Mouse (Mus musculus) spleen, adult 2 months (tissue): ENCODE results near the gene Psmd11. TPM values are rescaled to one million over a fixed set of nuclear protein-coding genes. Genes with fewer than 3 reads are reported as not detected.

Source experiments
- DNase-seq, 2 experiments: peaks; one replicate each; pipeline versions ENCODE4 v3.0.0 to v3.0.0-alpha.2; 2012 to 2021; ENCODE audit warnings: low spot score in 2 of 2, low read depth in 1 of 2
- H3K27ac ChIP-seq: fragments of 200-500 bp; 2 replicates; pipeline ENCODE4 v1.5.1; 2012; ENCODE audit warnings: low read length, inconsistent platforms; ENCODE audit not compliant: insufficient read depth
- H3K27me3 ChIP-seq: fragments of 200-500 bp; 2 replicates; pipeline ENCODE4 v1.6.1; 2012; ENCODE audit warnings: mild to moderate bottlenecking, moderate library complexity, low read length, inconsistent platforms; ENCODE audit not compliant: control insufficient read depth, insufficient read depth
- H3K36me3 ChIP-seq: fragments of 200-500 bp; 2 replicates; pipeline ENCODE4 v1.6.1; 2012; ENCODE audit warnings: mild to moderate bottlenecking, low read length, inconsistent platforms; ENCODE audit not compliant: control insufficient read depth, insufficient read depth
- H3K4me1 ChIP-seq: fragments of 200-500 bp; 2 replicates; pipeline ENCODE4 v1.6.1; 2011; ENCODE audit warnings: inconsistent platforms; ENCODE audit not compliant: control insufficient read depth, insufficient read depth, insufficient read length
- H3K4me3 ChIP-seq: fragments of 200-500 bp; 2 replicates; pipeline ENCODE4 v1.5.1; 2011; ENCODE audit warnings: mild to moderate bottlenecking, inconsistent platforms; ENCODE audit not compliant: insufficient read depth, insufficient read length; ENCODE audit errors: extremely low read depth
- CTCF ChIP-seq: fragments of 200-500 bp; IDR thresholded peaks from 2 replicates; pipeline ENCODE4 v1.5.1; 2011; ENCODE audit warnings: mild to moderate bottlenecking, inconsistent platforms; ENCODE audit not compliant: insufficient read depth, insufficient read length, insufficient replicate concordance; ENCODE audit errors: extremely low read depth
- POLR2A ChIP-seq: fragments of 200-500 bp; IDR thresholded peaks from 2 replicates; pipeline ENCODE4 v1.6.1; 2011; ENCODE audit warnings: low read depth, low read length, inconsistent platforms
- WGBS: fragments of 180-500 bp; shearing (Covaris S2); methylation state at CpG from one replicate; pipeline ENCODE4 v1.1.7; 2018; 5-methylcytosine and 5-hydroxymethylcytosine counted together
- polyA plus RNA-seq: library from polyadenylated mRNA; depleted of rRNA; stranded (reverse); fragments of >200 nt; gene quantifications from 2 replicates; pipeline ENCODE4 v1.2.3, GENCODE M21; 2012

Gene Psmd11
- polyA plus RNA-seq, 1 experiment: 21.3 TPM

DNA sequence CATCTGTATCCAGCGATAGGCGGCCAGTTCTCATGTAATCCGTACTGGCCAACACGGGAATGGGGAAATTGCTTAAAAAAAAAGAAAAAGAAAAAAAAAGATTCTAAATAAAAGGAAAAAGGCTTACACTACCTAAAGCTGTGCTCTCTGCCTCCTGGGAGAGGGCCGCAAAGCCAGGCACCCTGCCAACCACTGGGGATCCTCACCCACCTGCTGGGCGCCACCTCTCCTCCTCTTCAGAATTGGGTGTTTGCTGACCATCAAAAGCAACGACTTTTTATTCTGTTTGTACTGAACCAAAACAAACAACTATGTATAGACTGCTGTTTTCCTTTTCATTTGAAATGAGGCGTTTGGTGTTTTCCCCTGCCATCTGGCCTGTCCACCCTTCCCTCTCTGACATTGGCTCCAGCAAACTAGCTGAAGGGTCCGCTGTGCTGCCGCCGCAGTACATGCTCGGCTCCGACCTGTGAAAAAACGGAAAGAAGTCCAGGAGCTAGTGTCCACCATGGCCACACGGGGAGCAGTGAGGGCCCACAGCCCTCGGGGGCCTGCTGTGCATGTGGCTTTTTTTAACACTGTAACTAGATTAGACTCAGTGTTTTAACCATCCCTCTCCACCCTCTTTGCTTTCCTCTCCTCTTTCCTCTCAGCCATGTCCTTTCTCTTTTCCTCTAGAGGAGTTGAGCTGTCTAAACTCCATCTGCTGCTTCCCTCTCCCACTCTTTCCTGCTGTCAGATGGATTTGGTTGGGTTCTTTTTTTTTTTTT, 43.6 kb downstream of the Psmd11 start:
- H3K4me1 ChIP-seq: no peaks in the 10 kb centered on the region
- peaks cover 37% of the 10 kb centered on the region for H3K36me3 ChIP-seq

GRCm38 (mm10) chr11:80474175-80474691, 45.8 kb downstream of the Psmd11 start:
- DNase-seq: no peak
- 28% methylated on average over 2 of the region's 2 CpGs for WGBS
- peaks cover 10% of the 10 kb centered on the region for H3K4me1 ChIP-seq

More for the DNA sequence above, 43.6 kb downstream of the Psmd11 start:
- no peaks in the 10 kb centered on the region for H3K27me3 ChIP-seq
- TF ChIP-seq CTCF (no peak), POLR2A (no peak)
- no peak overlapping the region for H3K27ac ChIP-seq
- H3K4me3 ChIP-seq: no peak overlapping the region
- 91% methylated on average over 16 of the region's 16 CpGs for WGBS
- DNase-seq: no peak

GRCm38 (mm10) chr11:80474846-80475245, 46.4 kb downstream of the Psmd11 start:
- Histone ChIP-seq H3K4me3 (no peak overlapping the region), H3K27ac (no peak overlapping the region), H3K27me3 (no peaks in the 10 kb centered on the region), H3K36me3 (peaks cover 19% of the 10 kb centered on the region), H3K4me1 (peaks cover 10% of the 10 kb centered on the region)
- no peak for TF ChIP-seq CTCF
- TF ChIP-seq POLR2A: no peak
- WGBS: 97% methylated on average over 11 of the region's 11 CpGs
- DNase-seq: no peak

More at GRCm38 (mm10) chr11:80474175-80474691, 45.8 kb downstream of the Psmd11 start:
- Histone ChIP-seq H3K36me3 (peaks cover 23% of the 10 kb centered on the region), H3K4me3 (no peak overlapping the region), H3K27me3 (no peaks in the 10 kb centered on the region), H3K27ac (no peak overlapping the region)
- TF ChIP-seq POLR2A (no peak), CTCF (peak; percentile 34; the same call in 1 of the 2 replicates)

- 93% methylated on average over 9 of the region's 9 CpGs for WGBS
- TF ChIP-seq POLR2A (no peak), CTCF (no peak)
- DNase-seq: no peak
- H3K27ac ChIP-seq: no peak overlapping the region
- peaks cover 10% of the 10 kb centered on the region for H3K4me1 ChIP-seq
- H3K36me3 ChIP-seq: peaks cover 13% of the 10 kb centered on the region
- H3K4me3 ChIP-seq: no peak overlapping the region
- H3K27me3 ChIP-seq: no peaks in the 10 kb centered on the region
These were observed 47.1 kb downstream of the Psmd11 start for GRCm38 (mm10) chr11:80475544-80475943.

DNA sequence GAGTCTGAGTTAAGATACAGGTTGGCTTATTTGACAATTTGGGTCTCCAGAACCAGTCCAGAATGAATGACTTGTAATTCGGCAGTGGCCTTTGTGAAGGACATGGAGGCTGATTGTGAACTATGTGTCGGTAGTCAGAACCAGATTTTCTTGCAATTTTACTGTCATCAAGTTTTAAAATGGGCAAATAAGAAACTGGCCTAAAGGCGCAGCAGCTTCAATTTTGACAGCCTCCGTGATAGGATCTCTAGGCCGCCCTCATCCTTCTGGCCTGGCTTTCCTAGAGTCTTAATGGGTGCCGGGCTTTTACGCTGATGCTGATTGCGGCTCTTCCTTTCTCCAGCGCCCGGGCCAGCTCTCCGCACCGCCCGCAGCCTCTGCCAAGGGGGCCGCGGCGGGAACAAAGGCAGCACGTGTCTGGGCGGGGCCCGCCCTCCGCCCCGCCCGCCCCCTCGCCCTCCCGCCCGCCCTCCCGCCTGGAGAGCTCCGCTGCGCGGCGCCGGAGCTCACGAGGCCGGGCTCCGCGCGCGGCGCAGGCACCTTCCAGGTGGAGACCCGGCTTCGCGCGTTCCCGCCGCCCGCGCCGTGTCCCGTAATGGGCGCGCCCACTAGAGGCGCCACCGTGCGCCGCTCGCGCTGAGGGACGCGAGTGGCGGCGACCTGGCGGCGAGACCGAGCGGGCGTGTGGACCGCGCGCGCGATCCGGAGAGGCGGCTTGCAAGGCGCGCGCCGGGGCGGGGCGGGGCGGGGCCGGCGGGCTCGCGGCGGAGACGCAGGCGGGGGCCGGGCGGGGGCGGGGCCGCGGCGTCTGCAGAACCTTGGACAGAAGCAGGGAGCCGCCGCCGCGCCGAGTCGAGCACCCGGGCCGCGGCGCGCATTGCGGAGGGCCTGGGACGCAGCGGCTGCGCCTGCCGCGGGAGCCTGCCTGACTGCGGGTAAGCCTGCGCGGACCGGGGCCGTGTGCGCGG, 48.1 kb downstream of the Psmd11 start, which contains the start of gene Cdk5r1:
Gene Cdk5r1 (plus strand): TSS at position 802 of the 968 bp plus-strand sequence.
- DNase-seq: peak; percentile 80
- Histone ChIP-seq H3K4me3 (peak within 1 kb of the TSS; percentile 85), H3K36me3 (peaks cover 8% of the 10 kb centered on the region), H3K27me3 (no peaks in the 10 kb centered on the region), H3K4me1 (peaks cover 10% of the 10 kb centered on the region), H3K27ac (peak within 1 kb of the TSS; percentile 42; the same call in 1 of the 2 replicates)
- WGBS: 3% methylated on average over 80 of the region's 116 CpGs
- no peak for TF ChIP-seq POLR2A
- TF ChIP-seq CTCF: peak; percentile 52; the same call in 1 of the 2 replicates
